Mouse (Mus musculus): ENCODE data around the gene Pex26. TPM values are rescaled to one million over a fixed set of nuclear protein-coding genes. Genes with fewer than 3 reads are reported as not detected.

The Pex26 gene
- polyA plus RNA-seq, 1 experiment from 2014 or later = 10.9 TPM

- H3K27ac ChIP-seq = no peak overlapping the region
- no peaks in the 10 kb centered on the region for H3K9me3 ChIP-seq
- no peaks in the 10 kb centered on the region for H3K36me3 ChIP-seq (replicated peaks)
- ATAC-seq (ENCODE audit: low FRiP score) = no peak
- H3K9ac ChIP-seq = no peak overlapping the region
- H3K27me3 ChIP-seq = no peaks in the 10 kb centered on the region
- WGBS = 78% methylated on average over 4 of the region's 4 CpGs
- H3K4me2 ChIP-seq = no peak overlapping the region
- no peaks in the 10 kb centered on the region for H3K4me1 ChIP-seq
- no peak overlapping the region for H3K4me3 ChIP-seq (replicated peaks)
Measured at GRCm38 (mm10) chr6:121226043-121226442, 42.6 kb downstream of the Pex26 start.

GRCm38 (mm10) chr6:121226744-121227143 lies 43.3 kb downstream of the Pex26 start:
- ATAC-seq (ENCODE audit: low FRiP score) = no peak
- WGBS = 97% methylated on average over 2 of the region's 2 CpGs
- no peaks in the 10 kb centered on the region for H3K9me3 ChIP-seq

GRCm38 (mm10) chr6:121228421-121228820 lies 45.0 kb downstream of the Pex26 start:
- Histone ChIP-seq H3K4me1 (no peaks in the 10 kb centered on the region), H3K4me2 (no peak overlapping the region)
- 72% methylated on average over 8 of the region's 8 CpGs for WGBS

More at GRCm38 (mm10) chr6:121226744-121227143, 43.3 kb downstream of the Pex26 start:
- no peaks in the 10 kb centered on the region for H3K27me3 ChIP-seq
- H3K4me2 ChIP-seq = no peak overlapping the region
- H3K27ac ChIP-seq = no peak overlapping the region
- no peaks in the 10 kb centered on the region for H3K36me3 ChIP-seq (replicated peaks)
- H3K4me1 ChIP-seq = no peaks in the 10 kb centered on the region
- H3K4me3 ChIP-seq (replicated peaks) = no peak overlapping the region
- no peak overlapping the region for H3K9ac ChIP-seq

GRCm38 (mm10) chr6:121232652-121233051 lies 49.2 kb downstream of the Pex26 start:
- no peak overlapping the region for H3K9ac ChIP-seq
- H3K9me3 ChIP-seq = no peaks in the 10 kb centered on the region
- no peak overlapping the region for H3K27ac ChIP-seq
- H3K4me1 ChIP-seq = no peaks in the 10 kb centered on the region
- 73% methylated on average over 1 of the region's 1 CpGs for WGBS
- H3K4me2 ChIP-seq = no peak overlapping the region
- no peak overlapping the region for H3K4me3 ChIP-seq (replicated peaks)
- H3K36me3 ChIP-seq (replicated peaks) = no peaks in the 10 kb centered on the region
- ATAC-seq (ENCODE audit: low FRiP score) = no peak
- H3K27me3 ChIP-seq = no peaks in the 10 kb centered on the region

More at GRCm38 (mm10) chr6:121228421-121228820, 45.0 kb downstream of the Pex26 start:
- no peak overlapping the region for H3K9ac ChIP-seq
- ATAC-seq (ENCODE audit: low FRiP score) = no peak
- H3K27ac ChIP-seq = no peak overlapping the region
- H3K4me3 ChIP-seq (replicated peaks) = no peak overlapping the region
- no peaks in the 10 kb centered on the region for H3K36me3 ChIP-seq (replicated peaks)
- H3K9me3 ChIP-seq = no peaks in the 10 kb centered on the region
- H3K27me3 ChIP-seq = no peaks in the 10 kb centered on the region

GRCm38 (mm10) chr6:121236386-121236785 lies 52.9 kb downstream of the Pex26 start:
- Histone ChIP-seq H3K9ac (no peak overlapping the region), H3K9me3 (no peaks in the 10 kb centered on the region), H3K36me3 (replicated peaks) (no peaks in the 10 kb centered on the region), H3K27ac (no peak overlapping the region), H3K4me1 (no peaks in the 10 kb centered on the region), H3K27me3 (no peaks in the 10 kb centered on the region), H3K4me2 (no peak overlapping the region), H3K4me3 (replicated peaks) (no peak overlapping the region)
- 96% methylated on average over 2 of the region's 2 CpGs for WGBS
- ATAC-seq (ENCODE audit: low FRiP score) = no peak

- Histone ChIP-seq H3K9me3 (no peaks in the 10 kb centered on the region), H3K4me3 (replicated peaks) (no peak overlapping the region), H3K9ac (no peak overlapping the region), H3K4me1 (no peaks in the 10 kb centered on the region), H3K27ac (no peak overlapping the region), H3K36me3 (replicated peaks) (no peaks in the 10 kb centered on the region), H3K4me2 (no peak overlapping the region), H3K27me3 (no peaks in the 10 kb centered on the region)
- WGBS = 92% methylated on average over 4 of the region's 4 CpGs
- ATAC-seq (ENCODE audit: low FRiP score) = no peak
Measured at GRCm38 (mm10) chr6:121238209-121238608, 54.7 kb downstream of the Pex26 start.

GRCm38 (mm10) chr6:121241780-121242179 lies 58.3 kb downstream of the Pex26 start:
- Histone ChIP-seq H3K4me1 (peaks cover 4% of the 10 kb centered on the region; the same call in 1 of the 2 replicates), H3K27me3 (0 out of 2 replicates have a peak, but pooled peaks cover 6% of the 10 kb centered on the region), H3K4me3 (replicated peaks) (no peak overlapping the region), H3K27ac (no peak overlapping the region), H3K9ac (no peak overlapping the region), H3K9me3 (no peaks in the 10 kb centered on the region), H3K36me3 (replicated peaks) (no peaks in the 10 kb centered on the region), H3K4me2 (no peak overlapping the region)
- 88% methylated on average over 2 of the region's 2 CpGs for WGBS
- no peak for ATAC-seq (ENCODE audit: low FRiP score)

- no peak for ATAC-seq (ENCODE audit: low FRiP score)
- H3K27me3 ChIP-seq = peaks cover 17% of the 10 kb centered on the region
- no peak overlapping the region for H3K4me2 ChIP-seq
- H3K4me3 ChIP-seq (replicated peaks) = no peak overlapping the region
- H3K27ac ChIP-seq = no peak overlapping the region
- H3K9ac ChIP-seq = no peak overlapping the region
- 79% methylated on average over 10 of the region's 10 CpGs for WGBS
- no peaks in the 10 kb centered on the region for H3K9me3 ChIP-seq
- peaks cover 4% of the 10 kb centered on the region; the same call in 1 of the 2 replicates for H3K4me1 ChIP-seq
- no peaks in the 10 kb centered on the region for H3K36me3 ChIP-seq (replicated peaks)
Measured at GRCm38 (mm10) chr6:121243161-121243560, 59.7 kb downstream of the Pex26 start.

GRCm38 (mm10) chr6:121245127-121246036 lies 61.9 kb downstream of the Pex26 start, which contains the start of gene Usp18:
Gene Usp18, plus strand, starts transcription at chr6:121245906.
- no peak within 1 kb of the TSS for H3K27ac ChIP-seq
- peak; percentile 93; the same call in 1 of the 2 replicates for ATAC-seq (ENCODE audit: low FRiP score)
- WGBS = 12% methylated on average over 34 of the region's 35 CpGs

GRCm38 (mm10) chr6:121246037-121246361 lies 62.5 kb downstream of the Pex26 start:
- Histone ChIP-seq H3K9me3 (no peaks in the 10 kb centered on the region), H3K4me3 (replicated peaks) (peak overlapping the region; percentile 51), H3K27me3 (peaks cover 17% of the 10 kb centered on the region), H3K4me2 (peak overlapping the region; percentile 66), H3K27ac (no peak overlapping the region), H3K4me1 (peaks cover 4% of the 10 kb centered on the region; the same call in 1 of the 2 replicates), H3K36me3 (replicated peaks) (no peaks in the 10 kb centered on the region), H3K9ac (peak overlapping the region; percentile 53)
- WGBS = 14% methylated on average over 4 of the region's 4 CpGs
- ATAC-seq (ENCODE audit: low FRiP score) = no peak

More at GRCm38 (mm10) chr6:121245127-121246036, 61.9 kb downstream of the Pex26 start, which contains the start of gene Usp18:
- H3K9ac ChIP-seq = peak within 1 kb of the TSS; percentile 53
- H3K9me3 ChIP-seq = no peaks in the 10 kb centered on the region
- no peaks in the 10 kb centered on the region for H3K36me3 ChIP-seq (replicated peaks)
- peaks cover 17% of the 10 kb centered on the region for H3K27me3 ChIP-seq
- peaks cover 4% of the 10 kb centered on the region; the same call in 1 of the 2 replicates for H3K4me1 ChIP-seq
- peak within 1 kb of the TSS; percentile 66 for H3K4me2 ChIP-seq
- peak within 1 kb of the TSS; percentile 51 for H3K4me3 ChIP-seq (replicated peaks)

Data from forebrain, embryonic 12.5 days (tissue).